Mouse (Mus musculus) intestine, embryonic 15.5 days (tissue): Measurements from ENCODE around the gene Asgr1. TPM values are rescaled to one million over a fixed set of nuclear protein-coding genes. Genes with fewer than 3 reads are reported as not detected.
"Not testable (repeated sequence)": the region's sequence is repeated elsewhere in the genome, so short reads cannot be mapped to it uniquely, and the experiment has no call there.

Experiments
- ATAC-seq: fragments of 200-750 bp; cut with Nextera tagmentation; 2 replicates; pipeline ENCODE4 v1.8.0; 2017; ENCODE audit warnings: moderate TSS enrichment, moderate library complexity
- H3K27ac ChIP-seq: fragments of 300-500 bp; sonication (generic); 2 replicates; pipeline ENCODE4 v1.5.1; 2015; ENCODE audit warnings: mild to moderate bottlenecking, inconsistent platforms
- H3K27me3 ChIP-seq: fragments of 300-500 bp; sonication (generic); replicated peaks from 2 replicates; pipeline ENCODE4 v1.6.1; 2015; ENCODE audit warnings: inconsistent platforms
- H3K36me3 ChIP-seq: fragments of 300-500 bp; sonication (generic); 2 replicates; pipeline ENCODE4 v1.6.1; 2015; ENCODE audit warnings: inconsistent platforms
- H3K4me1 ChIP-seq: fragments of 300-500 bp; sonication (generic); replicated peaks from 2 replicates; pipeline ENCODE4 v1.6.1; 2015; ENCODE audit warnings: inconsistent platforms
- H3K4me2 ChIP-seq: fragments of 300-500 bp; sonication (generic); replicated peaks from 2 replicates; pipeline ENCODE4 v1.6.1; 2015; ENCODE audit warnings: mild to moderate bottlenecking, inconsistent platforms
- H3K4me3 ChIP-seq: fragments of 300-500 bp; sonication (generic); replicated peaks from 2 replicates; pipeline ENCODE4 v1.5.1; 2015; ENCODE audit warnings: inconsistent platforms
- H3K9ac ChIP-seq: fragments of 300-500 bp; sonication (generic); 2 replicates; pipeline ENCODE4 v1.6.1; 2015; ENCODE audit warnings: inconsistent platforms
- H3K9me3 ChIP-seq: fragments of 300-500 bp; sonication (generic); 2 replicates; pipeline ENCODE4 v1.6.1; 2016; ENCODE audit warnings: inconsistent platforms
- WGBS: fragments of 180-500 bp; shearing (Covaris S2); methylation state at CpG from one replicate; pipeline ENCODE4 v1.1.7; 2015; 5-methylcytosine and 5-hydroxymethylcytosine counted together
- polyA plus RNA-seq: library from polyadenylated mRNA; unstranded; fragments of >200 nt; fragmentation: Nextera tagmentation; extraction: Ambion mirVana; gene quantifications from 2 replicates; pipeline ENCODE4 v1.2.1, GENCODE M21; 2015

The Asgr1 gene
- polyA plus RNA-seq, 1 experiment from 2014 or later: 0.19 TPM

DNA sequence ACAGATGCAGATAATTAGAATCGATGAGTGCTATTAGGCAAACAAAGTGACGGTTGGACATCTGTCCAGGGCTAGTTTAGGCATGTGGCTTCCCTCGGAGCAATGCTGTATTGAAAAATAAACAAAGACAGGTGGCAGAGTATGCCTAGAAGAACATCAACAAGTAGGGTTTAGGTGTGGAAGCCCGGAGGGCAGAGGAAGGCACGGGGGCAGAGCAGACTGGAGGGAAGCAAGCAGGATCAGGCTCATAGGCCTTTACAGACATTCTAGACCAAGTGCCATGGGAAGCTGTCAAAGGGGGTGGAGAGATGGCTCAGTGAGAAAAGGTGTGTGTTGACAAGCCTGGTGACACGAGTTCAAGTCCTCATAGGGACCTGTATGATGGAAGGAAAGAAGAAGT is 4.5 kb upstream of the Asgr1 start:
- WGBS: 61% methylated on average over 6 of the region's 6 CpGs
- H3K27ac ChIP-seq: no peak overlapping the region
- 0 out of 2 replicates have a peak, but pooled peaks cover 6% of the 10 kb centered on the region for H3K4me1 ChIP-seq
- H3K27me3 ChIP-seq: no peaks in the 10 kb centered on the region
- no peaks in the 10 kb centered on the region for H3K9me3 ChIP-seq
- no peak for ATAC-seq
- H3K36me3 ChIP-seq: no peaks in the 10 kb centered on the region
- no peak overlapping the region for H3K4me2 ChIP-seq
- no peak overlapping the region for H3K4me3 ChIP-seq
- H3K9ac ChIP-seq: no peak overlapping the region

DNA sequence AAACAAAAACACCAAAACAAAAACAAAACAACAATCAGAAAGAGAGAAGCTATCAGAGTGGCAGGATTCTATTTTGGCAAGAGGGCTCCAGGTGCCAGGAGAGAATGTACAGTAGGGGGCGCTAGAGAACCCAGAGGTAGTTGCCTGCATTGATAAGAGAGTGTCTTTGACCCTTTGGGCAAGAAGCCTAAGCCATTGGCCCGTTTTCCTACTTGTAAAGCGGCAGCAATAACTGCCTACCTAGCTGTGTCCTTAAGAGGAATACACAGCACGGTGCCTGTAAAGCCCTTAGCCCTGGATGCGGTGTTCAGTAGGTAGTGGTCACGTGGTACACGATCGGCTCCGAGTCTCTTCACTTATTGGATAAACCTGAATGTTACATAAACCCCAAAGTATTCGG is 4.1 kb upstream of the Asgr1 start:
- no peak overlapping the region for H3K9ac ChIP-seq
- H3K4me3 ChIP-seq: no peak overlapping the region
- H3K36me3 ChIP-seq: no peaks in the 10 kb centered on the region
- 61% methylated on average over 10 of the region's 10 CpGs for WGBS
- H3K4me1 ChIP-seq: 0 out of 2 replicates have a peak, but pooled peaks cover 6% of the 10 kb centered on the region
- no peak overlapping the region for H3K27ac ChIP-seq
- ATAC-seq: no peak
- H3K27me3 ChIP-seq: no peaks in the 10 kb centered on the region
- no peaks in the 10 kb centered on the region for H3K9me3 ChIP-seq
- no peak overlapping the region for H3K4me2 ChIP-seq

GRCm38 (mm10) chr11:70053156-70053555 is 729 bp upstream of the Asgr1 start:
- H3K4me3 ChIP-seq: no peak overlapping the region
- no peaks in the 10 kb centered on the region for H3K36me3 ChIP-seq
- no peaks in the 10 kb centered on the region for H3K27me3 ChIP-seq
- H3K4me2 ChIP-seq: no peak overlapping the region
- H3K9ac ChIP-seq: no peak overlapping the region
- no peak for ATAC-seq
- 51% methylated on average over 7 of the region's 7 CpGs for WGBS
- H3K9me3 ChIP-seq: no peaks in the 10 kb centered on the region
- peaks cover 15% of the 10 kb centered on the region; the same call in 1 of the 2 replicates for H3K4me1 ChIP-seq
- no peak overlapping the region for H3K27ac ChIP-seq

DNA sequence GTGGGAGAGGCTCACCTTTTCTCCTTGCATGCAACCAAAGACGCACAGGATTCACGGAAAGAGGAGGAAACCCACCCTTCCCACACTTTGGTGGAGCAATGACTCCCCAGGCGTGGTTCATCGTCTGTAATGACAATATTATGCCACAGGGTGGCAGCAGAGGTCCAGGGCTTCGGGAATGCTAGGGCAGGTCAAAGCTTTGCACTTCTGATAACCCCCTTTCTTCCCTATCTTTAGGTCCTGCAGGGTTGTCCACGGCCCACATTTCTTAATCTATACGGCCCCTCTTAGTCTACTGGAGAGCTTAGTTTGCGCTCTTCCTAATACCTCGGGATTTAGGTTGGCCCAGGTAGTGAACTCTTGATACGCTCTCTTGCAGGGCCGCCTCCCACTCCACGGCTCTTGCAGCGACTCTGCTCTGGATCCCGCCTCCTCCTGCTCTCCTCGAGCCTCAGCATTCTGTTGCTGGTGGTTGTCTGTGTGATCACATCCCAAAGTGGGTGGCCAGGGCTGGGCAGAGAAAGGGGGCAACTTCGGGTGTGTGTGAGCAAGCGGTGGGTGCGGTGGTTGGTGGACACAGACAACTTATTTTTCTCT is 1.8 kb downstream of the Asgr1 start:
- Histone ChIP-seq H3K36me3 (no peaks in the 10 kb centered on the region), H3K9me3 (no peaks in the 10 kb centered on the region), H3K27me3 (no peaks in the 10 kb centered on the region), H3K9ac (no peak overlapping the region), H3K4me1 (peaks cover 19% of the 10 kb centered on the region; the same call in 1 of the 2 replicates), H3K4me3 (no peak overlapping the region), H3K4me2 (peak overlapping the region; percentile 31; the same call in 1 of the 2 replicates), H3K27ac (no peak overlapping the region)
- WGBS: 21% methylated on average over 18 of the region's 18 CpGs
- ATAC-seq: peak; percentile 58; the same call in 1 of the 2 replicates

GRCm38 (mm10) chr11:70057805-70058204 is 3.9 kb downstream of the Asgr1 start:
- no peaks in the 10 kb centered on the region for H3K9me3 ChIP-seq
- WGBS: 86% methylated on average over 9 of the region's 9 CpGs
- H3K36me3 ChIP-seq: no peaks in the 10 kb centered on the region
- H3K4me1 ChIP-seq: peaks cover 19% of the 10 kb centered on the region; the same call in 1 of the 2 replicates
- no peaks in the 10 kb centered on the region for H3K27me3 ChIP-seq
- no peak overlapping the region for H3K27ac ChIP-seq
- H3K4me3 ChIP-seq: no peak overlapping the region
- no peak overlapping the region for H3K4me2 ChIP-seq
- no peak for ATAC-seq
- H3K9ac ChIP-seq: no peak overlapping the region

GRCm38 (mm10) chr11:70059930-70060329 is 6.0 kb downstream of the Asgr1 start:
- peak; percentile 53; the same call in 1 of the 2 replicates for ATAC-seq
- WGBS: 19% methylated on average over 6 of the region's 6 CpGs
- no peak overlapping the region for H3K27ac ChIP-seq
- H3K9me3 ChIP-seq: no peaks in the 10 kb centered on the region
- no peak overlapping the region for H3K9ac ChIP-seq
- H3K4me2 ChIP-seq: no peak overlapping the region
- no peaks in the 10 kb centered on the region for H3K36me3 ChIP-seq
- H3K4me3 ChIP-seq: no peak overlapping the region
- H3K4me1 ChIP-seq: peaks cover 13% of the 10 kb centered on the region; the same call in 1 of the 2 replicates
- no peaks in the 10 kb centered on the region for H3K27me3 ChIP-seq

- no peak for ATAC-seq
- Histone ChIP-seq H3K4me1 (peaks cover 4% of the 10 kb centered on the region; the same call in 1 of the 2 replicates), H3K36me3 (no peaks in the 10 kb centered on the region), H3K27ac (no peak overlapping the region), H3K4me2 (no peak overlapping the region), H3K9me3 (no peaks in the 10 kb centered on the region), H3K27me3 (no peaks in the 10 kb centered on the region), H3K9ac (no peak overlapping the region), H3K4me3 (no peak overlapping the region)
- 65% methylated on average over 3 of the region's 3 CpGs for WGBS
Measured at GRCm38 (mm10) chr11:70063053-70063452, 9.2 kb downstream of the Asgr1 start.

GRCm38 (mm10) chr11:70066701-70067100 is 12.8 kb downstream of the Asgr1 start:
- ATAC-seq: no peak
- Histone ChIP-seq H3K27me3 (no peaks in the 10 kb centered on the region), H3K4me2 (no peak overlapping the region), H3K9ac (no peak overlapping the region), H3K4me3 (no peak overlapping the region), H3K9me3 (no peaks in the 10 kb centered on the region), H3K4me1 (no peaks in the 10 kb centered on the region), H3K36me3 (no peaks in the 10 kb centered on the region), H3K27ac (no peak overlapping the region)
- WGBS: 67% methylated on average over 4 of the region's 4 CpGs

DNA sequence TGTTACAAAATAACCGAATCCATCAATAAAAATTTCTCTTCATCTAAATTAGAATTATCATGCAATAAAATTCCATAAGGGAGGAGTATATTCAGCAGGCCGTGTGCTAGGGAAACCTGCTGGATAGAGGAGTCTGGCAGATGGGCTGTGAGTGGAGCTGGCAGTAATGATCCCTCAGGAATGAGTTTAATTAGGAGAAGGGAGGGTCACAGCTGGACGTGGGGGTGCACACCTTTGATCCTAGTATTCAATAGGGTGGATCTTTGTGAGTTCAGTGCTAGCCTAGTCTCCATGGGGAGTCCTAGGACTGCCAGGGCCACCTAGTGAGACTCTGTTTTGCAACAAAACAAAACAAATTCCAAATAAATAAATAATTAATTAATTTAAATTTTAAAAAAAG is 14.4 kb downstream of the Asgr1 start:
- Histone ChIP-seq H3K4me3 (no peak overlapping the region), H3K4me2 (no peak overlapping the region), H3K27me3 (no peaks in the 10 kb centered on the region), H3K4me1 (no peaks in the 10 kb centered on the region), H3K27ac (no peak overlapping the region), H3K36me3 (no peaks in the 10 kb centered on the region), H3K9ac (no peak overlapping the region), H3K9me3 (no peaks in the 10 kb centered on the region)
- ATAC-seq: no peak
- WGBS: 57% methylated on average over 3 of the region's 3 CpGs

- ATAC-seq: 0 out of 2 replicates have a peak, but pooled peaks have one; percentile 23
- WGBS: 53% methylated on average over 6 of the region's 6 CpGs
- Histone ChIP-seq H3K27me3 (no peaks in the 10 kb centered on the region), H3K27ac (no peak overlapping the region), H3K4me1 (no peaks in the 10 kb centered on the region), H3K9ac (no peak overlapping the region), H3K36me3 (no peaks in the 10 kb centered on the region), H3K9me3 (no peaks in the 10 kb centered on the region), H3K4me2 (no peak overlapping the region), H3K4me3 (no peak overlapping the region)
Measured at GRCm38 (mm10) chr11:70070057-70070456, 16.2 kb downstream of the Asgr1 start.

GRCm38 (mm10) chr11:70070603-70071002 is 16.7 kb downstream of the Asgr1 start:
- WGBS: 73% methylated on average over 3 of the region's 3 CpGs

GRCm38 (mm10) chr11:70074379-70075071 is 20.6 kb downstream of the Asgr1 start:
- Histone ChIP-seq H3K27ac (no peak overlapping the region), H3K4me3 (no peak overlapping the region), H3K9me3 (no peaks in the 10 kb centered on the region), H3K9ac (no peak overlapping the region), H3K36me3 (no peaks in the 10 kb centered on the region), H3K4me2 (peak overlapping the region; percentile 34; the same call in 1 of the 2 replicates), H3K27me3 (no peaks in the 10 kb centered on the region), H3K4me1 (no peaks in the 10 kb centered on the region)
- ATAC-seq: no peak
- WGBS: 38% methylated on average over 17 of the region's 17 CpGs

More at GRCm38 (mm10) chr11:70070603-70071002, 16.7 kb downstream of the Asgr1 start:
- H3K4me2 ChIP-seq, H3K4me3 ChIP-seq, H3K9me3 ChIP-seq, H3K36me3 ChIP-seq, H3K27ac ChIP-seq, H3K27me3 ChIP-seq, H3K4me1 ChIP-seq, H3K9ac ChIP-seq, ATAC-seq: not testable (repeated sequence)

- H3K27me3 ChIP-seq: no peaks in the 10 kb centered on the region
- no peak overlapping the region for H3K9ac ChIP-seq
- H3K36me3 ChIP-seq: no peaks in the 10 kb centered on the region
- H3K9me3 ChIP-seq: no peaks in the 10 kb centered on the region
- no peak for ATAC-seq
- no peak overlapping the region for H3K4me2 ChIP-seq
- H3K4me3 ChIP-seq: no peak overlapping the region
- 79% methylated on average over 6 of the region's 6 CpGs for WGBS
- H3K4me1 ChIP-seq: no peaks in the 10 kb centered on the region
- H3K27ac ChIP-seq: no peak overlapping the region
Measured at GRCm38 (mm10) chr11:70075581-70075980, 21.7 kb downstream of the Asgr1 start.
